Mouse (Mus musculus) retina, embryonic 14.5 days (tissue): Measurements from ENCODE around the gene Krtap1-5.
"Not testable (repeated sequence)": the region's sequence is repeated elsewhere in the genome, so short reads cannot be mapped to it uniquely, and the experiment has no call there.

Experiments
- DNase-seq: peaks from one replicate; pipeline ENCODE4 v3.0.0-alpha.2; 2015; ENCODE audit warnings: low spot score

Gene Krtap1-5

DNA sequence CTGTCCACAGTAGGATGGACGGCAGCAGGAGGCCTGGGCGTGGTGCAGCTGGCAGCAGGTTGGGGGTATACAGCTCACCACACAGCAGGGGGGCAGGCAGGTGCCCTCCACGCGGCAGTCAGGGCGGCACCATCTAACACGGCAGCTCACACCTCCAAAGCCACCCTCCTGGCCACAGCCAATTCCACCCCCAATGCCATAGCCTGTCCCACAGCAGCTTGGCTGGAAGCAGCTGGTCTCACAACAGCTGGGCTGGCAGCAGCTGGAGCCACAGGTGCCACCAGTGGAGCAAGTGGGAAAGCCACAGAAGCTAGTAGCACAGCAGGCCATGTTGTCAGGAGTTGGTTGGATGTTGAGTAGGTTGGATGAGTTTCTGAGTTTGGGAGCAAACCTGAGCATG, at the start of gene Krtap1-5:
Gene Krtap1-5 (minus strand): TSS at position 381 of the 400 bp plus-strand sequence.
- DNase-seq: no peak

GRCm38 (mm10) chr11:99628138-99628537, 47.3 kb upstream of the Krtap1-5 start, which contains the start of gene Krtap4-1:
Gene Krtap4-1 (minus strand): TSS chr11:99628238.
- DNase-seq: no peak

DNA sequence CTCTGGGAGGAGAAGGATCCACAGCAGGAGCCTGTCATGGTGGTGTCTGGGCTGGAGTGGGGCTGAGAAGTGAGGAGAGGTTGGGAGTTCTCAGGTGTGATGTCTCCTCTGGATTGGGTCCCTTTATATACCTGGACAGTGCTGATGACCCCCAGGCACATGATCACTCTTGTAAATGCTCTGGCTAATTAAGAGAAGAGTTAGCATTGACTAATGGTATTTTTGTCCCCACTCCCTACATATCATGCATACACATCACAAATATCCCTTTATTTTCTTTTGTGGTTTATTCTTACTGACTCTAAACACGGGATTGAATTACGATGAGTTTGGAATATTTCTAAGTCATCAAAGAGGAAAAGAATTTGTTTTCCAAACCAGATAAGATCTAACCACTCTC, 39.5 kb upstream of the Krtap1-5 start, which contains the start of gene Gm11562:
Gene Gm11562 (minus strand): TSS at position 101 of the 400 bp plus-strand sequence.
- no peak for DNase-seq

GRCm38 (mm10) chr11:99614796-99615363, 34.1 kb upstream of the Krtap1-5 start, which contains the start of gene Krtap2-4:
Gene Krtap2-4 (minus strand): TSS chr11:99614846.
- no peak for DNase-seq

DNA sequence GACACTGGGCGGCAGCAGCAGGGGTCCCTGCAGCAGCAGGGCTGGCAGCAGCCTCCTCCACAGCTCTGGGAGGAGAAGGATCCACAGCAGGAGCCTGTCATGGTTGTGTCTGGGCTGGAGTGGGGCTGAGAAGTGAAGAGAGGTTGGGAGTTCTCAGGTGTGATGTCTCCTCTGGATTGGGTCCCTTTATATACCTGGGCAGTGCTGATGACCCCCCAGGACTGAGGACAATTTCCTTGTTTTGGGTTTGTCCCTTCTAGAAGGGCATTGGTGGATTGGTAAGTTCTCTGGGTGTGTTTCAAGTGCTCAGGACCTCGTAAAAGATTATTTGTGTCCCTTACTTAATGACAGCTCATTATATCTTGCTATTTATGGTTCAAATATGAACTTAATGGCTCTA, 29.3 kb upstream of the Krtap1-5 start, which contains the start of gene Gm11937:
Gene Gm11937 (minus strand): TSS at position 101 of the 400 bp plus-strand sequence.
- not testable (repeated sequence) for DNase-seq

- no peak for DNase-seq
Observed at GRCm38 (mm10) chr11:99609126-99609525, 28.3 kb upstream of the Krtap1-5 start.

GRCm38 (mm10) chr11:99603208-99603607, 22.4 kb upstream of the Krtap1-5 start, which contains the start of gene Gm11938:
Gene Gm11938 (minus strand): TSS chr11:99603308.
- DNase-seq: not testable (repeated sequence)

- DNase-seq: not testable (repeated sequence)
Observed at GRCm38 (mm10) chr11:99597742-99598141, 16.9 kb upstream of the Krtap1-5 start, which contains the start of gene Krtap9-3. Gene Krtap9-3 (minus strand): TSS chr11:99598105.

DNA sequence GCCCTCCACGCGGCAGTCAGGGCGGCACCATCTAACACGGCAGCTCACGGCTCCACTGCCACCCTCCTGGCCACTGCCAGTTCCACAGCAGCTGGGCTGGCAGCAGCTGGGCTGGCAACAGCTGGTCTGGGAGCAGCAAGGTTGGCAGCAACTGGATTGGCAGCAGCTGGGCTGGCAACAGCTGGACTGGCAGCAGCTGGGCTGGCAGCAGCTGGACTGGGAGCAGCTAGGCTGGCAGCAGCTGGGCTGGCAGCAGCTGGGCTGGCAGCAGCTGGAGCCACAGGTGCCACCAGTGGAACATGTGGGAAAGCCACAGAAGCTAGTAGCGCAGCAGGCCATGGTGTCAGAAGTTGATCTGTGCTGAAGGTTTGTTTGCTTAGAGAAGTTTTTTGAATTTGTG, 10.2 kb upstream of the Krtap1-5 start, which contains the start of gene Krtap1-3:
Gene Krtap1-3 (minus strand): TSS at position 359 of the 400 bp plus-strand sequence.
- no peak for DNase-seq

DNA sequence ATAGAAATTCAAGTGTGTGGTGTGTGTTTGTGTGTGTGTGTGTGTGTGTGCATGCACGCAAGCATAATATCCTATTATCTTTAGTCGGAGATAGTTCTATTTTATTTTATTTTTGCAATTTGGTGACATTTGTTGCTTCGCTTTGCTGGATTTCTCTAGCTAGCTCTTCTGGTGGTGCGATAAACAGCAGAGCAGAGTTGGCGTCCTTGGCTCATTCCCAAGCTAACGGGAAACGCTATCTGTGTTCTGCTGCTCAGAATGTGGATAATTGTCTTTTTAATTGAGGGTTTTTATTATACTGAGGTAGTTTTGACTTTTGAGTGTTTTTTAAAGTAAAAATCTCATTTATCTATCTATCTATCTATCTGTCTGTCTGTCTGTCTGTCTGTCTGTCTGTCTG, 4.3 kb upstream of the Krtap1-5 start:
- no peak for DNase-seq

DNA sequence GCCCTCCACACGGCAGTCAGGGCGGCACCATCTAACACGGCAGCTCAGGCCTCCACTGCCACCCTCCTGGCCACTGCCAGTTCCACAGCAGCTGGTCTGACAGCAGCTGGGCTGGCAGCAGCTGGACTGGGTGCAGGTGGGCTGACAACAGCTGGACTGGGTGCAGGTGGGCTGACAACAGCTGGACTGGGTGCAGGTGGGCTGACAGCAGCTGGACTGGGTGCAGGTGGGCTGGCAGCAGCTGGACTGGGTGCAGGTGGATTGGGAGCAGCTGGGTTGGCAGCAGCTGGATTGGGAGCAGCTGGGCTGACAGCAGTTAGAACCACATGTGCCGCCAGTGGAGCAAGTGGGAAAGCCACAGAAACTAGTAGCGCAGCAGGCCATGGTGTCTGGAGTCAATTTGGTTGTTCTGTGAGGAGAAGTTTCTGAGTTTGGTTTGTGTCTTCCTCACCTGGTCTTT, 2.5 kb upstream of the Krtap1-5 start, which contains the start of gene Krtap1-4:
Gene Krtap1-4 (minus strand): TSS at position 410 of the 460 bp plus-strand sequence.
- DNase-seq: no peak

GRCm38 (mm10) chr11:99581564-99581963, 748 bp upstream of the Krtap1-5 start:
- DNase-seq: no peak

DNA sequence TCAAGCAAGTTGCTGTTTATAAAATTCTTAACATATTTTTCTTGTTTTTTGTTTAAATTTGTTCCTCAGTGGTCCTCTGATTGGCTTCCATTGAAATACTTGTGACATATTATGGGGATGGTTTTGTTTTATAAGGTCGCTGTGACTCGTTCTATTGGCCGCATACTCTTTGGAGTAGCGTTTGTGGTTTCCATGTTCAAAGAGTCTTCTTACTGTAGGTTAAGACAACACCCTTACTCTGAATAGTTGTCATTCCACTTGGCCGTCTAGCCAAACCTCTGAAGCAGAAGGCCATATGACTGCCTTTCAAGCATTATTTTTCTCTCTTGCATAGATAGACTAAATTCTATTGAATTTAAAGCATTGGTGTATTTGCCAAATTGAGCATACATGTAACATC, 235 bp upstream of the Krtap1-5 start:
- DNase-seq: no peak

DNA sequence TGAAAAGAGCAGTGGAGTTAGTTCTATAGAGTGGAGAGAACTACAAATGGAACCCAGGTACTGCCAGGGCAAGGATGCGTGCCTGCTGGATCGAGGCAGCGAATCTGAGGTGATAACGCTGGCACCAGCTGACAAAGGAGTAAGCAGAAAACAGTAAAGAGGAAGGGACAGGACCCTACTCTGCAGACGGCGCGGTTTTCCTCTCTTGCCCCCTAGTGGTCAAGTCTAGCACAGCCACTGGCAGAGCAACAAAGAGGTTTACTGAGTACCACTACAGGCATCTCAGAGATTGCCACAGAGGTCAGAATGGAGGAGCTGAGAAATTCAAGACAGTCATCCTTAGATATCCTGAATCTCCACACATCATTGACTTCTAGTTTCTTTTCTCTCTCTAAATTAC, 6.7 kb downstream of the Krtap1-5 start:
- peak; percentile 89 for DNase-seq

- DNase-seq: no peak
Observed at GRCm38 (mm10) chr11:99573164-99573563, 7.7 kb downstream of the Krtap1-5 start.

DNA sequence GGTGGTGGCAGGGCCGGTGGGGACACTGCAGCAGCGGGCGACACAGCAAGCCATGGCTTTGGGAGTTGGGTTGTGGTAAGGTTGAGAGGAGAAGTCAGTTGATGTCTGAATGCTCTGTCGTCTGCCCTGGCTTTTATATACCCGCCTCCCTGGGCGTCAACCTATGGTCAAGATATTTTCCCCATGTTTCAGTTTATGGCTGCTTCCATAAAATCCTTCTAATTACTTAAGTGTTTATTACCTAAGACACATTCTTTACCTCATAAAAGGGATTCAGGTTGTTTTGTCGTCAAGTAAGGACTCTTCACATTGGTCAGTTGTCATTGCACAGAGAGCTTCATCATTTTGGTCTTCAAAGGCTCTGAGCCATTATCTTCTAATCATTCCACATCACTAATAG, 14.3 kb downstream of the Krtap1-5 start, which contains the start of gene Krtap3-1:
Gene Krtap3-1 (minus strand): TSS at position 101 of the 400 bp plus-strand sequence.
- DNase-seq: no peak

DNA sequence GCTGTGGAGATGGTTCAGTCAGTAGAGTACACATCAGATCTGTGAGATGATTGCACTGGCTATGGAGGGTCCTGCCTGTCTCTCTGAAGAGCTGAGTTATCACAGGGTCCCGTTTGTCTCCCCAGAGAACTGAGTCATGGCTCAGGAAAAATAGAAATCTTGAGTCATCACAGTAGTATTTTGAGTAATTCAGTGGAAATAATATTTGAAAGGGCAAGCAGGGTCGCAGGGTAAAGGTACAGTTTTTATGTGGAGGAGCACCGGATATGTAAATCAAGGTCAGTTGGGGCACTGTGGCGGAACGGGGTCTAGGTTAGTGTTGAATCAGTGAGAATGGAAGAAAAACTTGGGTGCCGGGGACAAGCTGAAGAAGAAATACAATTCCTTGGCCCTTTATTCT, 18.2 kb downstream of the Krtap1-5 start:
- no peak for DNase-seq

- no peak for DNase-seq
Observed at GRCm38 (mm10) chr11:99559366-99559765, 21.4 kb downstream of the Krtap1-5 start, which contains the start of gene Gm11939. Gene Gm11939 (minus strand): TSS chr11:99559466.

GRCm38 (mm10) chr11:99557976-99558745, 22.7 kb downstream of the Krtap1-5 start:
- DNase-seq: no peak

GRCm38 (mm10) chr11:99556753-99557152, 24.1 kb downstream of the Krtap1-5 start, which contains the start of gene Krtap3-2:
Gene Krtap3-2 (minus strand): TSS chr11:99556853.
- DNase-seq: no peak

GRCm38 (mm10) chr11:99556195-99556594, 24.6 kb downstream of the Krtap1-5 start:
- no peak for DNase-seq

DNA sequence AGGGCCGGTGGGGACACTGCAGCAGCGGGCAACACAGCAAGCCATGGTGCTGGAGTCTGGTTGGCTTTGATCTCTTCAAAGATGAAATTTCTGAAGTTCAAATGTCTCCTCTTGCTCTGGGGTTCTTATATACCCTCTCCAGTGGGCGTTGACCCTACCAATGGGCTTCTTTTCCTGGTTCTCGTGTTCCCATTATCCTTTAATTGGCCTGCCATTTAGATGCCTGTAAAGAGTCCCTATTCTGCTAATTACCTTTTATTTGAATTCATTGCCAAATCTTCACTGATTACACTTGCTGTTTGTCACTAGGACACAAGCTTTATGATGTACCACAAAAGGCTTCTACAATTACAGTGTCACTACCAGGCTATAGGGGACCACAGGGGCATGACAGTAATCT, 30.1 kb downstream of the Krtap1-5 start, which contains the start of gene Krtap3-3:
Gene Krtap3-3 (minus strand): TSS at position 101 of the 400 bp plus-strand sequence.
- DNase-seq: no peak
